Mouse (Mus musculus) megakaryocyte, adult 5-6 weeks (primary cell): ENCODE data around the gene Atf5. TPM values are rescaled to one million over a fixed set of nuclear protein-coding genes. Genes with fewer than 3 reads are reported as not detected.

Experiments
- ATAC-seq: 2 replicates; pipeline ENCODE4 v1.8.0; 2016; ENCODE audit warnings: mild to moderate bottlenecking, inconsistent platforms; ENCODE audit not compliant: poor library complexity, severe bottlenecking
- total RNA-seq, 2 experiments: library from RNA; stranded (forward) in 1 of 2; stranded (reverse) in 1 of 2; fragments of 153-499, 151-499 nt in 1 of 2; fragments of 221-1000, 200-1000 nt in 1 of 2; gene quantifications; 2 replicates each; pipeline versions ENCODE4 v1.2.3 to v1.2.4; 2015 to 2017

Atf5 gene
- 2.1 and 2.6 TPM in 2 replicates for total RNA-seq (2015)
- 1.9 and 5.3 TPM in 2 replicates for total RNA-seq (2017)

DNA sequence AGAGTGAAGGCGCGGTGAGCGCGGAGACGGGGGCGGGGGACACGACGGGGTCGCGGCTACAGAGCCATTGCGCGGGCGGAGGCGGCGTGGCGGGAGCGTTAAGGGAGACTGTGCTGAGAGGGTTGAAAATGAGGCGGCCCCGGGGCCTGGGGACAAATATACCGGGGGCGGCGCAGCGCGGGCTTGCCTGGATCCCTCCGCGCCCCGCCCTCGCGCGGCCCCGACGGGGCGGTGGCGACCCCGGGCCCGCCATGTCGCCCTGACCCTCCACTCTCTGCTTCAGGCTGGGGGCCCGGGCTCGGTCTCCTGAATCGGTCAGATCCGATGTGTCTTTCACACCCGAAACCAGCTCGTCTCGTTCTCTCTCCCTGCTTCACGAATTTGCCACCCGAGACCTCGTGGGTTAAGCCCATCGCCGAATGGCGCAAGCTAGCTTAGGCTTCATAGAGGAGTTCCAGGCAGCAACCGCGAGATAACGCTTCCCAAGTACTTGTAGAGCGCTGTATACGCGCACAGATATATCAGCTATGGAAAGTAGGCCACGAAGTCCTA, at the start of gene Atf5:
Atf5 (minus strand) TSS at position 189 of the 552 bp plus-strand sequence.
- no peak for ATAC-seq

GRCm38 (mm10) chr7:44864595-44865542, 48.4 kb upstream of the Atf5 start:
- ATAC-seq, result no peak

GRCm38 (mm10) chr7:44863982-44864494, 47.6 kb upstream of the Atf5 start:
- no peak for ATAC-seq

DNA sequence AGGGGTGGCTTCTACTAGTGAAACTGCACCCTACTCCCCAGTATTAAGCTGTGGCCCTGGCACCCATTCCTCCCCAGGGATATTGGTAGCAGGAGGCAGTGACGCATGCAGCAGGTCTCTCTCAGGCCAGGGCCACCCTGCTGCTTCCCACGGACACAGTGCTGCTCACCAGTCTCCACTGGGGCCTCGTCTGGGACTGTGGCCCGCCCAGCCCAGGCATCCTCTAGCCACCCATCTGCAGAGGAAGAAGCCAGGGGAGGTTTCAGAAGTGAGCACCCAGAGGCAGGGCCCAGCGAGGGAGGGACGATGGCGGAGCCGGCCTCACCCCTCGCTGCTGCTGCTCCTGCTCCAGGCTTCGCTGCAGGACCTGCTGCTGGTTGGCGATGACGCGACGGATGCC, 46.8 kb upstream of the Atf5 start:
- ATAC-seq, result no peak

DNA sequence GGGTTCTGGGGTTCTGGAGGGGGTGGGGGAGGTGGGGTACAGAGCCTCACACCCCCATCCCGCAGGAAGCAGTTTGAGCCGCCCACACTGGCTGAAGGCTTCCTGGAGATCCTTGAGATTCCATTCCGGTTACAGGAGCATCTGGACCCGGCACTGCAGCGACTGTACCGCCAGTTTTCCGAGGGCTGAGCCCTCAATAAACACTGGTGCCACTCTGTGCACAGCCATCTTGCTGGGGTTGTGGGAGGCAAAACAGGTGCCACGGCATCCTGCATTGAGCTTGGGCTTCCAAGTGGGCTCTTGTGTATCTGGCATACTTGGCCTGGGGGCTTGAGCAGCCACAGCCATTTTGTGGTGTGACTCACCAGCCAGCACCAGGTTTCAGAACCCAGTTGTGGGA, 46.0 kb upstream of the Atf5 start:
- no peak for ATAC-seq

DNA sequence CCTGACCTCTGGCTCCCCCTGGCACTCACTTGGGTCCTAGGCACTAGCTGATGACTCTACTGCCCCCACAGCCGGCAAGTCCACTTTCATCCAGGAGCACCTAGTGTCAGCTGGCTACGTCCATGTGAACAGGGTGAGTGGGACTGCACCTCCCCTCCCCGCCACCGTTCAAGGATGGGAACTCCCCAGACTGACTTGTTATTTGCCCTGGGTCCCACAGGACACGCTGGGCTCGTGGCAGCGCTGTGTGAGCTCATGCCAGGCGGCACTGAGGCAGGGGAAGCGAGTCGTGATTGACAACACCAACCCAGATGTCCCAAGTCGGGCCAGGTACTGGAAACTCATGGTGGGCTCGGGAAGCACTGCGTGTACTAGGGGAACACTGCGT, 45.0 kb upstream of the Atf5 start:
- no peak for ATAC-seq

DNA sequence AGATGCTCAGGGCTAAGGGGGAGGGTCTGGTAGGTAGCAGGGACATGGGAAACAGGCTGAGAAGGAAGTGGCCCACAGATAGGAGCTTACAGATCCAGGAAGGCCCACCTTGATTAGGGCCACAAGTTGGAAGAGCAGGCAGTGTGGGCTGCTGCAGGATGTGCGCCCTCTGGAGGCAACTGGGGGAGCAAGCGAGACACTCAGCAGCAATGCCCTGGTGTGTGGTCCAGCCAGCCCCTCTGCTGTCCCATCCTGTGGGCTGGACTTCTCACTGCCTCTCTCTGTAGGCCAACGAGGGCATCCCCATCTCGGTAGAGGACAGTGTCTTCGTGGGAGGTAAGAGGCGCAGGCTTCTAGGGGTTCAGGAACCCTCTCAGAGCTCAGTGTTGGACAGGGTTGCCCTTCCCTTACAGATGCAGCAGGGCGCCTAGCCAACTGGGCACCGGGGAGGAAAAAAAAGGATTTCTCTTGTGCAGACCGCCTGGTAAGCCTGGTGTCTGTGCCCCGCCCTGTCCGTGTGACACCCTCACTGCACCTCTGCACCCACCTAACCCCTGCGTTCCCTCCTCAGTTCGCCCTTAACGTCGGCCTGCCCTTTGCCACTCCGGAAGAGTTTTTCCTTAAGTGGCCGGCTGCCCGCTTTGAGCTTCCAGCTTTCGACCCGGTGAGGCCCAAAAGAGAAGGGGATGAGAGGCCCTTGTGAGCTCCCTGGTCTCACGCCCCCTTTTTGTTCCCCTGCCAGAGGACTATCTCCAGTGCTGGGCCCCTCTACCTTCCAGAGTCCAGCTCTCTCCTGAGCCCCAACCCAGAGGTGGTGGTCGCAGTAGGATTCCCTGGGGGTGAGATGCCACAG, 44.3 kb upstream of the Atf5 start:
- peak; percentile 20; the same call in 1 of the 2 replicates for ATAC-seq

GRCm38 (mm10) chr7:44859896-44860295, 43.4 kb upstream of the Atf5 start:
- no peak for ATAC-seq

DNA sequence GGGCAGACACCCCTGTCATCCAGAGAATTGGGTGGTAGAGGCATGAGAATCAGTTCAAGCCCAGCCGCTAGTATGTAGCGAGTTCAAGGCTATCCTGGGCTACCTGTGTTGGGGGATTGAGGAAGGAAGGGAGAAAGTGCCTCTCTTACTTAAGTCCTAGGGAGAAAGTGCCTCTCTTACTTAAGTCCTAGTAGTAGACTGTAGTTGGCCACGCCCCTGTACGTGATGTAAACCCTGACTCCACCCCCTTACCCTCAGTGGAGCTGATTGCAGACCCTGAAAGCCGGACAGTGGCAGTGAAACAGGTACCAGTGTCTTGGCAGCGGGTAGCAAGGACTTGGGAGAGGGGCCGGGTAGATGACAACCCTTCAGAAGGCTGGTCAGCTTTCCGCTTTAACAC, 41.4 kb upstream of the Atf5 start:
- peak; percentile 38 for ATAC-seq

DNA sequence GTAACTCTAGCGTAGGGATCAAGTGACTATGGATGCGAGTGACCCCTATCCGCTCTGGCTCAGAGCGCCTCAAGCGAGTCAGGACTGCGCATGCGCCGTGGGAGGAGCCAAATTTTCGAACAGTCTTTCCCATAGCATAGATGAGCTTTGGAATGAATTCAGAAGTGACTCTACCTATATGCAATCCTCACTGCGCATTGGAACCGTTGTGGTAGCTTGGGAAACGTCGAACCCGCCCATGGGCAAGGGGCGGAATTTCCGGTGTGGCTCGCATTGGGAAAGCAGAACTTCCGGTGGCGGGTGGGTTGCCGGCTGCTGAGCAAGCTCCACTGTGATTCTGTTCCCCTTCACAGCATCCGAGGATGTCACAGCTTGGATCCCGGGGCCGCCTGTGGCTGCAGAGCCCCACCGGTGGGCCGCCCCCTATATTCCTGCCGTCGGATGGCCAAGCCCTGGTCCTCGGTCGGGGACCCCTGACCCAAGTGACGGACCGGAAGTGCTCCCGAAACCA, 40.6 kb upstream of the Atf5 start, which contains the start of gene Pnkp:
Pnkp (plus strand) TSS at position 98 of the 511 bp plus-strand sequence.
- ATAC-seq, result peak; percentile 72

GRCm38 (mm10) chr7:44856265-44856916, 39.9 kb upstream of the Atf5 start:
- ATAC-seq, result no peak

- ATAC-seq, result no peak
These were observed 38.6 kb upstream of the Atf5 start for GRCm38 (mm10) chr7:44855036-44855435.

DNA sequence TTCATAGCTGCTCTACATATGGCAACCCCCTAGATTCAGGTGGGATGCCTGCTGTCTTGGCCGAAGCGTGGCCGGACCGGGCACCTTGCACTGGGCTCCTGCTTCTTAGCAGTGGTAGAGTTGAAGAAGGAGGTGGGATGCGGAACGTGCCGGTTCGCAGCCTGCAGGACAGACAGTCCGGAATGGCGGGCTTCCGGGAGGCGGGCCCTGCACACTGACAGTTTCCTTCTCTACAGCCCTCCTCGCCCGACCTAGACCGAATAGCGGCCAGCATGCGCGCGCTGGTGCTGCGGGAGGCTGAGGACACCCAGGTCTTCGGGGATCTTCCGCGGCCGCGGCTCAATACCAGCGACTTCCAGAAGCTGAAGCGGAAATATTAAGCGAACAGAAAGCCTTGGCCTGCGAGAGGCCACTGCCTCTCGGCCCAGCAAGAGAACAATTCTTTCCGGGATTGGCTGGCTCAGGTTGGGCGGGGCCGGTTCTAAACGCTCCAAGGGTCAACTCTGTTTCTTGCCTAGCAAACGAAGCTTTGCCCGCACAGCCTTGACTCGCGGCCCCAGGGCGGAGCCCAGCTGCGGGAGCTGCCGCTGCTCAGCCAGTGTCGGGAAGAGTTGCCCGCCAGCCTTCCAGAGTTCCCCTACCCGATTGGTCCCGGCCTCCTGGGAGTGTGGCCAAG, 38.0 kb upstream of the Atf5 start:
- ATAC-seq, result peak; percentile 41

DNA sequence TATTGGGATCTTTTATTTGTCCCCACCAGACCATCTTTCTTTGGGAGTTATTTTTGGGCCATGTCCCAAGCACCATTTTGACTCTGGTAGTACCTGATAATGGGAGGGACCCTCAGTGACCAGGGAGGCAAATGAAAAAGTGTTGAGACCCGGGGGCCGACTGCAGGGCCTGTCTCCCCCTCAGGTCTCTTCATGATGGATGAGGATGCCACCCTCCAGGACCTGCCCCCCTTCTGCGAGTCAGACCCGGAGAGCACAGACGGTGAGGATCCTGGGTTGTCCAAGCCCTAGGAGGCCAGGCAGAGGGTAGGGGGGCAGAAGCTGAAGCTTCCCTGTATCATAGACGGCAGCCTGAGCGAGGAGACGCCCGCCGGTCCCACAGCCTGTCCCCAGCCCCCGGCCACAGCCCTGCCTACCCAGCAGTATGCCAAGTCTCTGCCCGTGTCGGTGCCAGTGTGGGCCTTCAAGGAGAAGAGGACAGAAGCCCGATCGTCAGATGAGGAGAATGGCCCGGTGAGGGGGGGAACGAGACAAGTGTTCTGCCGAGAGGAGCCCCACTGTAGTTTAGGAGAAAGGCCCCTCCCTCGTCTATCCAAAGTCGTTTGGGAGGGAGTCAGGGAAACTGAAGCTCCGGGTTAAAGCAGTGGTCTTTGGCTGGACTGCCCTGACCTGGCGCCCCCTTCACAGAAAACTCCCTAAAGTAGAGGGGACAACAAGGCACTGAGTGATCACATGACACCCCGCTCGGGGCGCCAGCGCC, 37.3 kb upstream of the Atf5 start:
- no peak for ATAC-seq

DNA sequence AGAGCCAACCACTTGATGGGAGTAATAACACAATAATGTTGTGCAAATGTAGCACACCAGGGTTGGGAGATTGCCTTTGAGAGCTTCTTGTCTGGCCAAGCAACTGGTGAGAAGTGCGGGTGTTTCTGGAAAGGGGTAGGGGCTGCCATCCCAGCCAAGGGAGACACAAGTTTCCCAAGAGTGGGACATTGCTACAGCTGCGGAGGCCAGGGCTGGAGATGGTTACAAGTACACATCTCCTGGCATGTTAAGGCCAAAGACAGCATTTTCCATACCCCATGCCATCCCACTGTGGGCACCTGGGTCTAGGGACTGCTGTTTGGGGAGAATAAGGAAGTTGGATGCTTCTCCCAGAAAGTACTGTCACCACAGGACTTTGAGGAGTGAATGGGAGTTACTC, 36.6 kb upstream of the Atf5 start:
- ATAC-seq, result no peak

DNA sequence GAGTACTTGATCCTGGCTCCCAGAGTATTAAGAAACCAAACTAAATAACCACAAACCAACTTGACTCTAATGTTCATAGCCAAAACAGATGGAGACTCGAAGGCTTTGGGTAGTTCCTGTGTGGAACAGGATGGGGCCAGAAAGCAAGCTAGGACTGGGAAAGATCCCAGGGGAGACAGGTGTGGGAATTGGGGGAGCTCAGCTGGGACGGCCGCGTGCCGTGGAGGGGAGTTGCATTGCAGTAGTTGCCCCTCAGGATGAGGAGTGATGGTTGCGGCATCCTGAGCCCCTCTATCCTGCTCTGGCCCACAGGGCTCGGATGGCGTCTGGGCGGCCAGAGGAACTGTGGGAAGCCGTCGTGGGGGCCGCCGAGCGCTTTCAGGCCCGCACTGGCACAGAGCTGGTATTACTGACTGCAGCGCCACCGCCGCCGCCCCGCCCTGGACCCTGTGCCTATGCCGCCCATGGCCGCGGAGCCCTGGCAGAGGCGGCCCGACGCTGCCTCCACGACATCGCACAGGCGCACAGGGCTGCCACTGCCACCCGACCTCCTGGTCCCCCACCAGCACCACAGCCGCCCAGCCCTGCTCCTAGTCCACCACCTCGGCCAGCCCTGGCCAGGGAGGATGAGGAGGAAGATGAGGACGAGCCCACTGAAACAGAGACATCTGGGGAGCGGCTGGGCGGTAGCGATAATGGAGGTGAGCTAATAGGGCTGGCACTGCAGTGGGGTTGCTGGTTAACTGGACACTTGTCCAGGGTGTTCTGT, 36.0 kb upstream of the Atf5 start:
- ATAC-seq, result no peak

DNA sequence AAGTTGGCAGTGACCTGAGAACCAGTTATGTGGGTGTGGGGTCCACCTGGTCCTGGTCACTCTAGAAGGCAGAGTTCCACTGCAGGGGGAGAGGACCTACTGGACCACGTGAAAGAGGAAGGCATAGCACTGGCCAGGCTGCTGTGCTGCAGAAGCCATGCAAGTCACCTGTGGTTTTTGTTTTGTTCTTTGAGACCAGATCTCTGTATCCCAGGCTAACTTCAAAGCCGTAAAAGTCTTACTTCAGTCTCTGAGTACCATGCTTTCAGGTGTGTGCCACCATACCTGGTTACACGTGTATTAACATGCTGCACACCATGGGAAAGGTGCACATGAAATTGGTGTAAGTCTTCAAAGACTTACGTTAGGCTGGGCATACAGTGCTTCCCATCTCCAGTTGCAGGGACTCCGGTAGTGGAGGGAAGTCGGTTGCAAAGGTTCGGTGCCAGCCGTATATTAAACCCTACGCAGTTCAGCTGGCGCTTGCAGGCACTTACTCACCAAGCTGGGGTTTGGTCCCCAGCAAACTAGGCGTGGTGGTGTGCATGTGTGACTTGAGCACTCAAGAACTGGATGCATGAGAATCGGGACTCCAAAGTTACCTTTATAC, 35.3 kb upstream of the Atf5 start:
- no peak for ATAC-seq
